Mouse (Mus musculus) c-Kit-negative CD71-positive TER-119-positive erythroid progenitor cells, embryonic 14.5 days (primary cell): Measurements from ENCODE around the gene Myo9a.

Source experiments
- DNase-seq: peaks from one replicate; pipeline ENCODE4 v3.0.0-alpha.2; 2013; ENCODE audit warnings: low read depth, low spot score

The Myo9a gene

DNA sequence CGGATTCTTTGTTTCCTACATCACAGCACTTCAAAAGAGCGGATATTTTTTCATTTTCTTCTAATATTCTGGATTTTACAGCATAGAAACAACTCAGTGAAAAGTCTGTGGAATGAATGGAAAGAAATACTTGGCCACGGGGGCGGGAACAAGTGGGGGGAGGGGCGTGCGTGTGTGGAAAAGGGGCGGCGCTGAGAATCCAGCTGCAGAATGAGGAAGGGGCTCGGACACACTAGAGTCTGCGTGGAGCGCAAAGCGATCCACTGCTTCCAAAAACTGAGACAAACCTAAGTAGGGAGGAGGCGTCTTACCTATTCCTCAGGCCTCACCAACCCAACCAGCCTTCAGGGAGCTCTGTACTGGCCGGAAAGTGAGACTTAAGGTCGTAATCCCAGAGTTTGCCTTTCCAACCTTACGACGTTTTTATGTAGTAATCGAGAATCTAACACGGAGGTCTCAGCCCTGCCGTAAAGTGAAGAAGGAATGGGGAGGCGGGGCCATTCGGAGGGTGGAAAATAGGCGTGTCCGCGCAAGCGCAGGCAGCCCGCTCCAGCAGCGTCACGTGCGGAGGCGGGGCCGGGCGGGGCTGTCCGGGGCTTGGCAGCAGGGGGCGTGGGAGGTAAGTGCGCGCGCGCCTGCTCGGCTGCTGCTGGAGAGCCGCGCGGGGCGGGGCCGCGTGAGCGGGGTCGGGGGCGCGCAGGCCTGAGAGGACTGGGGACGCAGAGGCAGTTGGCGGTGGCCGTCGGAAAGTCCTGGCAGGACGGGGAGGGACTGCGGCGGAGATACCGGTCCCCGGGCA lies at the start of gene Myo9a, which contains the start of gene Senp8:
Gene Myo9a (plus strand): TSS at position 630 of the 799 bp plus-strand sequence.
Gene Senp8 (minus strand): TSS at position 444 of the 799 bp plus-strand sequence.
- peak; percentile 97 for DNase-seq

DNA sequence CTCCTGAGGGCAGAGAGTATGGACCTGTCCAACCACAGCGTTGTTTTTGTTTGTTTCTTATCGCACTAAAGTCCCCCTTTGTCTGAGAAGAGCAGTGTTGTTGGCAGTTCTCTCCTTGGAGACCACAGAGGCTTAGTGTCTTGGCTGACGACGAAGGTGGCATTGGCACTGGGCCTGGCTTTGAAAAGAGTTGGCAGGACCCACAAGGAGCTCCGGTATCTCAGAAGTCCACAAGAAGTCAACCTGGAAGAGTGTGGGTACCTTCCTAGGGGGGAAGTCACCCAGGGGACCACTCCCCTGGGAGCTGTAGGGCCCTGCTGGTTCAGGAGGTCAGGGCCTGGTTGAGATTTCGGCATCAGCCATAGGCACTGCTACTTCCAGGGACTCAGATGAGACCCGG lies 49.6 kb upstream of the Myo9a start:
- DNase-seq, result no peak

DNA sequence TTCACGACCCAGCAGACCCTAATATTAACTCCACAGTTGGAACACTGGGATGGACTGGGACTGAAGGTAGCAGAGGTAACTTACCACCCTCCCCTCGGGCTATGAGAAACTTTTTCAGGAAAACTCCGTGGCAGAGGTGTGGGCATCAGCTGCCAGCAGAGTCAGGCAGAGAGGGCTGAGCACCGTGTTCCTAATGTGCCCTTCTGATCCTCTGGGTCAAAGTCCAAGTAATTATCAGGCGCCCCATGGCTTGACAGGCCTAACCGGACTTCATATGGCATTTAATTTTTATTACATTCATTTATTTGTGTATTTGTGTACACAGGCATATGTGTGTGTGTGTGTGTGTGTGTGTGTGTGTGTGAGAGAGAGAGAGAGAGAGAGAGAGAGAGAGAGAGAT lies 47.6 kb upstream of the Myo9a start:
- DNase-seq, result no peak

GRCm38 (mm10) chr9:59706850-59707825 lies 43.6 kb upstream of the Myo9a start:
- DNase-seq, result no peak

GRCm38 (mm10) chr9:59709225-59709624 lies 41.5 kb upstream of the Myo9a start:
- DNase-seq, result no peak

DNA sequence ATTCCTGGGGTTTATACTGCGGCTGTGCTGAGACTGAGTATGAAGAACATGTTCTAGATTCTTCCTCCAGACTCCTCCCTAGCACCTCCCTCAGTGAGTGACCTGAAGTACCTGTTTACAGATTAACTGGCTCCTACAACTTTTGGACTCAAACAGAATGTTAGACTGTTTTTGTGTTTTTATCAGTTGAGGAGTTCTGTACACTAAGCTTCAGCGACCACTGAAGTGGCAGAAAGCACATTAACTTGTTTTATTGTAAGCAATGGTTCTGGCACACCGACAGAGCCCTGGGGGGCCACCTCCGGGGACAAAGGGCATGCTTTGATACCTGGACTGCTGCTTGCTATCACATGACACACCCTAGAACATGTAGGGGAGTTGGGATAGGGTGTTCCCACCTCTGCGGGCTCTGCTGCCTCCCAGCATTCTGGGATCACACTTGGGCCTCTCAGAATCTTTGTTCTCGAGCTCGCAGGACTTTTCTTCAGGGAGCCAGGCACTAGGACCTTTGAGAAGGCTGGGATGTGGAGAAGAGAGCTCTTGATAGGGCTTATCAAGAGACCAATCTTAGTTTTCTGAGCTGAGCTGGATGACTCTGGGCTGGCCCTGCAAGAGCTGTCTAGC lies 34.3 kb upstream of the Myo9a start:
- DNase-seq, result no peak

DNA sequence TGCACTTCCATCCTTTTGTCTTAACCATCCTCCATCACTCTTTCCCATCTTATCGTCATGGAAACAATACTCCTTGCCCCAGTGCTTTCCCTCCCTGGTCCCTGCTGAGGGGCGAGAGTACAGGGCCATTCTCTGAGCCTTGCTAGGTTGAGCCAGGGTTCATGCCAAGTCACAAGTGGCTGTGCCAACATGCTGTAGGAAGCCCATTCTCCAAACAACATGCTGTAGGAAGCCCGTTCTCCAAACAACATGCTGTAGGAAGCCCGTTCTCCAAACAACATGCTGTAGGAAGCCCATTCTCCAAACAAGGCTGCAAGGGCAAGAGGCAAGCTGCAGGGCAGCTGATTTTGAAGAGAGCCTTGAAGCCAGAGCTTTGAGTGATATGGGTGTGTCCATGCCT lies 32.5 kb upstream of the Myo9a start:
- DNase-seq, result no peak

DNA sequence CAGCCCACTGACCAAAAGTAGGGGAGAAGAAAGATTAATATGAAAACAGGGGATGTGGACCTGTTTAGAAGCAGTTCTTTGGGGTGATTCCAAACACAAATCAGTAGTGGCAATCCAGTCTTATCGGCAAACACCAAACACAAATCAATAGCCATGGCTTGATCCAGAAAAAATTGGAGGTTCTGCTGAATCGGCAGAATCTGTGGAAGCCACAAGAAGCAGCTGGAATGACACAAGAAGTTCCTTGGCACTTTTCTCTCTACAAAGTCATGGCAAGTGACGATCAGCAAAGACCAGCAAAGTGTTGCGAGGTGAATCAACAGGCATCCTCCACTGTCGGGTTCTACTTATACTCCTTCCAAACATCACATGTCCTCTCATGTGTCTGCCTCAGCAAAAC lies 29.6 kb upstream of the Myo9a start:
- DNase-seq, result no peak

DNA sequence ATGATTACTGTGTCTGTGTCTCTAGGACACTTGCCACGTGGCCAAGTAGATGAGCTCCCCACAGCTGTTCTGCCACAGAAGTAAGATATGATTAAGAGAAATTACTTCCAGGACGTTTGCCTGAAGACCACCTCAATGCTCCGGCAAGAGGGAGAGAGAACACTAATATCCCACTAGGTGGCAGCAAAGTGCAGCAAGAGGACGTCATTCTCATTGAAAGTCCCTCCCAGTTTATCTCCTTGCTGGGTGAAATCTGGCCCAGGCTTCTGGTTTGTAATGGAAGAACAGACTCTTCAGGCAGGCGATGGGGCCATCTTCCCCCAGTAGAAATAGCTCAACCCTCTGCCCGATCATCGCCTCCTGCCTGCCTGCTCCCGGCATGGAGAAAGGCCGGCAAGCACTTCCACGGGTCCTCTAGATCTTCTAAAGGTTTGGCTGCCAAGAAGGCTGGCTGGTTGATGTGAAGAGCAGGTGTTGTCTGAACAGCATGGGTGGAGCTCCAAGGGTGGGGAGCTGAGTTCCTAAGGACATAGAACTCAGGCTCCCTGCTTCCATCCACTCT lies 27.5 kb upstream of the Myo9a start:
- peak; percentile 57 for DNase-seq

- DNase-seq, result no peak
Measured at GRCm38 (mm10) chr9:59723791-59724442, 26.8 kb upstream of the Myo9a start.

DNA sequence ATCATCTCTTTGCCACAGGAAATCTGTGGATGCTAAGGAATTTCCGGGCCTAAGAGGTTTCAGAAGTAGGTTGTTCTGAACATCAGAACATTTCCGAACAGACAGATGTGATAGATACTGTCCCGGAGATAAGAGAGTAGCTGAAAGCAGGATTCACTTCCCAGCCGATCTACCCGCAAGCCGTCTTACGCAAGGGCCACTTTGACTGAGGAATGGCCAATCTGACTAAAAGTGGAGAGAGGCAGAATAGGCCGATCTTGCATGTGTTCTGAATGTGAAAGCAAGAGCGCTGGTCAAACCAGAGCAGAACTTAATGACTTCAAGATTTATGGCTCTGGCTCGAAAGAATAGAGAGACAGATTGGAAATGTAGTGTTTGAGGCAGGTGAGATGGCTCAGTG lies 25.2 kb upstream of the Myo9a start:
- DNase-seq, result no peak

DNA sequence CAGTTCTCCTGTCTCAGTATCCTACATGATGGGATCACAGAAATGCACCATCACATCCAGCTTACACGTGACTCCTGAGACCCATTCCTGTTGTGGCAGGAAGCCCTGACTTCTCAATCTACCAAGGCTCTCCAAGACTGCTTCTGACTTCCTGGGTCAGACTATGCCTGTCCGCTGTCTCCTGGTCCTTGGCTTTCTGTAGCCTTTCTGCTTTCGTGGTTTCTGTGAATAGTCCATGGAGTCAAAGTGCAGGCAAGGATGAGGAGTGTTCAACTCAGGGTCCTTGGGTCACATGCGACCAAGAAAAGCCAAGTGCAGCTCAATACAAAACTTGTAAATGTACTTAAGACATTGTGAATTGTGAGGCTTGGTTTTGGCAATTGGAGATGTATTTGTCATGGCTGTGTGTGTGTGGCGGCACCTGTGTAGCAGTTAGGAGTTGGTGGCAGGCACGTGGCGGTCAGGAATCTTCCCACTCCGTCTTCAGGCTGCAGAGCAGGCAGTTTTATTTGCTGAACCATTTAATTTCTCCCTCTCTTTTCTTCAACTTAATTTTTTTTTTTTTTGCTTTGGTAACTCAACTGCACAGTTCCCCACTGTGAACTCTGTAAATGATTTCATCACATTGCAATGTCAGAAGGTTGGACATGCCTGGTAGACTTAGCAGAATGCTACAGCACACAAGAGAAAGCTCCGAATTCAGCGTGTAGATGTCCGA lies 23.0 kb upstream of the Myo9a start:
- no peak for DNase-seq

- no peak for DNase-seq
Measured at GRCm38 (mm10) chr9:59731136-59731535, 19.6 kb upstream of the Myo9a start.

GRCm38 (mm10) chr9:59733075-59733474 lies 17.6 kb upstream of the Myo9a start:
- no peak for DNase-seq

GRCm38 (mm10) chr9:59735394-59735793 lies 15.3 kb upstream of the Myo9a start:
- no peak for DNase-seq

- no peak for DNase-seq
Measured at GRCm38 (mm10) chr9:59740593-59740992, 10.1 kb upstream of the Myo9a start.

- no peak for DNase-seq
Measured at GRCm38 (mm10) chr9:59743903-59744302, 6.8 kb upstream of the Myo9a start.

DNA sequence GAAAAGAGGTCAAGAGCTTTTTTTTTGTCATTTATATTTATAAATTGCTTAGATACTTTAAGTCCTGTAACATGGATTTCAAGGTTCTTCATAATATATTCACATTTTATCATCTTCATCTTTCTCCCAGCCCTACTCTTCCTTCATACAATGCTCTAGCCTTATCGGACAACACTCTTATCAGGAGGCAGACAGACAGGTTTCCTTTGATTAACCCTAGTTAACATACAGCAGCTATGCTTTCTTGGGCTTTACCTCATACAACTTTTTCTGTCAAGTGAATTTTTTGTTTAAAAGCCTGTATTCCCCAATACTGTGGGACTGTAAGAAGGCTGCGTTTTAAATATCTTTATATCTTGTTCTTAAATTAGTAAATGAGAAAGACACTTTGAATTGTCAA lies 2.3 kb upstream of the Myo9a start:
- DNase-seq, result no peak

DNA sequence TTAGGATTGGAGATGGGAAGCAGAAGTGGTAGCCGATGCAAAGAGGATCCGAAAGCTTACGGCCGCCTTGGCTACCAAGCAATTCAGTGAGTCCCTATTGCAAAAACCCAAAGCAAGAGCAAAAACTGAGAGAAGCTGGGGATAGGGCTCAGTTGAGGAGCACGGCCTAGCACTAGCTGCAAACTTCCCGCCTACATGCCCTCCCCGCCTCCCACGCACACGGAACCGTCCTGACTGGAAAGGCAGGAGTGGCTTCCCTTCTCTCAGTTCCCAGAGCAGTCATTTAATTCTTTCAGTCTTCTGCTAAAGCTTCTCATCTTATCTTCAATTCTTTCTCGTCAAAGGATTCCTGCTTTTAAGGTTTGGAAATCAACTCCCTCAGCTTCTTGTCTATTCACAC lies 1.7 kb upstream of the Myo9a start:
- no peak for DNase-seq

DNA sequence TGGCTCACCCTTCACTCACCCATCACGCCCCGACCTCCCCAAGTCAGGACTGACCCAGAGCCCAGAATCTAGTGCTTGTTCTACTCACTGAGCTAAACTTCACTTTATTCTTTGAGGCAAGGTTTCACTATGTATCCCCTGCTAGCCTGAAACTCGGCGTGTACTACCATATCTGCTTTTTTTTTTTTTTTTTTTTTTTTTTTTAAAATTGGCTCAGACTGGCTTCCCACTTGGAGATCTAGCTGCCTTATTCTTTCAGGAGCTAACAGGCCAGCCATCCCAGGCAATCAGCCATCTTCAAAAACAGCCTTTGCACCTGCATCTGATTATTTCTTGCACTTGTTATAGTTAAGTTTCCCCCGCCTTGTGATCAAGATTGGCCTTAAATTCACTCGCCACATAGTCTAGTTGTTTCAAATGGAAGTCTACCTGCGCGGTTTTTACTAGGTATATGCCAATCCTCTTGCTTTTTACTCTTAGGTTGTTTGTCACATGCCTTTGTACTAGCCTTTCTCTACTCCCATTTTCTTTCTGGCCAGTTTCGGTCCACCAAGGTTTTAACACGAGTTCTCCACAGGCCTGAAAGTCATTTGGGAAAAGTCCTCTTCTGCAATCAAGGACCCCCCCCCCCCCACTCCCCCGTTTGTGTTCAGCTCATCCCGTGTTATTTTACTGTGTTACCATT lies 973 bp upstream of the Myo9a start:
- no peak for DNase-seq
